Mouse (Mus musculus) MEL (cell line): ENCODE results near the gene Kctd18.

ENCODE experiments used
- CTCF ChIP-seq, 3 experiments: IDR thresholded peaks in 2 of 3; conservative IDR thresholded peaks in 1 of 3; 2 replicates each; pipeline ENCODE4 v1.5.1; 2011 to 2012; ENCODE audit warnings: low read length in 3 of 3, low read depth in 2 of 3, mild to moderate bottlenecking in 2 of 3, improper control_type of control experiment in 1 of 3, inconsistent platforms in 1 of 3, mixed read lengths in 1 of 3, moderate library complexity in 1 of 3; ENCODE audit not compliant: control insufficient read depth in 1 of 3, insufficient read depth in 1 of 3, poor library complexity in 1 of 3, severe bottlenecking in 1 of 3
- TCF12 ChIP-seq: IDR thresholded peaks from 2 replicates; pipeline ENCODE4 v1.6.1; 2014; ENCODE audit warnings: low read depth, mild to moderate bottlenecking, inconsistent platforms, low read length, improper control_type of control experiment, moderate library complexity

DNA sequence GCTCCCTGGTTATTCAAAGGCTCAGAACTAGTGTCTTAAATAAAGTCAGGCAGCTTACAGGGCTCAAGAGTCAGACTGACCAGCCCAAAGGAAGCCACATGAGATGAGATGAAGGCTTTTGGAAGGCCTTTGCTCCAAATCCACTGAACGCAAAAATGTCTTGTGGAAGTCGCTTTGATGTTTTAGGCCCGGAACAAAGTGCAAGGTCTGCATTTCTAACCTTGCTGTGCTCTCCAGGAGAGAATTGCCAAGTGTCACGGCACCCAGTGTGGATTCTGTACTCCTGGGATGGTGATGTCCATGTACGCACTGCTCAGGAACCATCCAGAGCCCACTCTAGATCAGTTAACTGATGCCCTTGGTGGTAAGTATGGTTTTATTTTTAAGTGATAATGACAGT is 30.4 kb upstream of the Kctd18 start:
- no peak for TF ChIP-seq TCF12
- no peak for TF ChIP-seq CTCF (IDR thresholded peaks at IDR 0.05 in 2 of 3, conservative IDR thresholded peaks at IDR 0.05 in 1 of 3; ENCODE audit: control insufficient read depth in 1 of 3, insufficient read depth in 1 of 3, low read depth in 2 of 3, low read length in 3 of 3, poor library complexity in 1 of 3, severe bottlenecking in 1 of 3)
